Mouse (Mus musculus) layer of hippocampus, postnatal 10 days (tissue): ENCODE measurements at regions not wholly inside any gene's neighbourhood (a gene's known extent, or its start where the extent isn't known, plus 50 kb on each side); places are given as distances from the start of the nearest gene placed in this dataset.

Experiments
- DNase-seq, 2 experiments: peaks; one replicate each; pipeline ENCODE4 v3.0.0; 2021; ENCODE audit warnings: low spot score in 2 of 2

- no peak for DNase-seq
These were observed 567.0 kb downstream of the Fam181b start for GRCm38 (mm10) chr7:93646658-93647057.

GRCm38 (mm10) chr7:93665805-93666204, 586.1 kb downstream of the Fam181b start:
- no peak for DNase-seq

- peak in 1 of 2 experiments; percentile 10 for DNase-seq
These were observed 592.2 kb downstream of the Fam181b start for GRCm38 (mm10) chr7:93671827-93672226.

- DNase-seq, result no peak
These were observed 592.8 kb downstream of the Fam181b start for GRCm38 (mm10) chr7:93672496-93672895.
